Mouse (Mus musculus) testis, adult 2 months (tissue): ENCODE data around the gene H2afx.

ENCODE experiments used
- CTCF ChIP-seq: fragments of 200-500 bp; IDR thresholded peaks from 2 replicates; pipeline ENCODE4 v1.5.1; 2012; ENCODE audit warnings: low read depth, mild to moderate bottlenecking, inconsistent platforms, low read length, moderate library complexity; ENCODE audit not compliant: control insufficient read depth, insufficient read depth, insufficient replicate concordance
- POLR2A ChIP-seq: fragments of 200-500 bp; IDR thresholded peaks from 2 replicates; pipeline ENCODE4 v1.6.1; 2012; ENCODE audit warnings: low read depth, mild to moderate bottlenecking, inconsistent platforms, low read length, moderate library complexity; ENCODE audit not compliant: control insufficient read depth

DNA sequence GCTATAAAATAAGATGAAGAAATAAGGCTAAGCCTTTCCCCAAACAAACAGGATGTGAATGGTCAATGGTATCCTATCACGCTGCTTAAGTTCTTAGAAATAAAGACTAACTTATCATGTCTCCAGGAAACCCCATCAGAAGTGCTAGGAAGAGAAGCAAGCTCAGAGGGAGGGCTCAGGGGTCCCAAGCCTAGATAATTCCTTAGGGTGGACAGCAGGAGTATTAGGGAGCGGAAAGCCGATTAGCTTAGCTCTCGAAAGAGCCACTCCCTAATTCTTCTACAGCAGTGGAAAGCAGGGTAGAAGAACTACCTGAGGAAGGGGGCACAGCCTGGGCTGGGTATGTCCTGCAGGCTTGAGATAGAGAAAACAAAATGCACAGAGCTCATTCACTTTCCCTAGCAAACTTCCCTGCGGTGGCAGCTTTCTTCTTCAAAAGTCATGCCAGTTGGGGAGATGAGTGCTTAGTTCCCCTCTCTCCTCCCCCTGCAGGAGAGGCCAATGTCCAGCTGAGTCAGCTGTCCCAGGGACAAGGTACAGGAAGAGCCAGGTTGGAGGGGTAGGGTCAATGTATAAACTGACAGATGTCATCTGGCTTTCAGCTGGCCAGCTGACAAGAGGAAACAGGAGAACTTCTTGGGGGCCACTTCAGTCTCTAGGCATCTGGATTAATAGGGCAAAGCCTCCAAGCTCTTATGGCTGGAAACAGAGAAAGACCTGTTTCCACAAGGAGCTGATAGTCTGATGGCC lies 16.2 kb upstream of the H2afx start:
- no peak for TF ChIP-seq CTCF
- no peak for TF ChIP-seq POLR2A
